Mouse (Mus musculus): Measurements from ENCODE around the gene Gjd3.

The Gjd3 gene

DNA sequence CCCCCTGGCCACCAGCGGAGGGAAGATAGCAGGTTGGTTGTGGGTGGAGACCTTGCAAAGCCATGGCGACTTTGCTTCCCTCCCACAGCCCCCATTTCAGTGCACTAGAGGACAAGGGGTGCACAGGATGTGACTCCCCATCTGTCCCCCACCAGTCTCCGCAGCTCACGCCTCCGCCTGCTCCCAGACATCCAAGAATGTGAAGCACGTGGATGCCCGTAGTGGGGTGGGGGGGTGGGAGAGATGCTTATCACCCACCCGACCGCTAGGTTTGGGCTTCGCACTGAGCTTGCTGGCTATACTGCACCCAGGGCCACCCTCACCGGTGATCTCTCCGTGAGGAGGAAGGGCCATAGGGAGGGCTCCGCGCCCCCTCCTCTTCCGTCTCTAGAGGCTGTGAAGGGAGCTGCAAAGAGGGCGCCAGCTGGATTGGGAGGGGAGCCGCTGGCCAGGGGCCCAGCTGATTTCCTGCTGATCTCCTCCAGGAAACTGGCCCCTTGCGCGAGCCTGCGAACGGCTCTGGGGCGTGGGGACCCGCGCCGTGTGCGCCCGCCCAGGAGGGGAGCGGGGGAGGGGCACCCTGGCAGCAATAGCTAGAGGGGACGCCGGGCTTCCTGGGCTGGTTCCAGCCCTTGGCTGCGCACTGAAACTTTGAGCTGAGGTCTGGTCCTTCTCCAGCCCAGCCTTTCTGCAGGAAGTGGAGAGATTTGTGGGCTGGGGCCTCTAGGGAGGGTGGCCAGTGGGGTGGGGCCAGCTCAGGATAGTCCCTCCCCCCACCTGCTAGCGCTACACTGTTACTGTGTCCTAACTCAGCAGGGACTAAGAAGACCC lies 19.4 kb downstream of the Gjd3 start:
- DNase-seq (ENCODE audit: low spot score), result peak; percentile 87

DNA sequence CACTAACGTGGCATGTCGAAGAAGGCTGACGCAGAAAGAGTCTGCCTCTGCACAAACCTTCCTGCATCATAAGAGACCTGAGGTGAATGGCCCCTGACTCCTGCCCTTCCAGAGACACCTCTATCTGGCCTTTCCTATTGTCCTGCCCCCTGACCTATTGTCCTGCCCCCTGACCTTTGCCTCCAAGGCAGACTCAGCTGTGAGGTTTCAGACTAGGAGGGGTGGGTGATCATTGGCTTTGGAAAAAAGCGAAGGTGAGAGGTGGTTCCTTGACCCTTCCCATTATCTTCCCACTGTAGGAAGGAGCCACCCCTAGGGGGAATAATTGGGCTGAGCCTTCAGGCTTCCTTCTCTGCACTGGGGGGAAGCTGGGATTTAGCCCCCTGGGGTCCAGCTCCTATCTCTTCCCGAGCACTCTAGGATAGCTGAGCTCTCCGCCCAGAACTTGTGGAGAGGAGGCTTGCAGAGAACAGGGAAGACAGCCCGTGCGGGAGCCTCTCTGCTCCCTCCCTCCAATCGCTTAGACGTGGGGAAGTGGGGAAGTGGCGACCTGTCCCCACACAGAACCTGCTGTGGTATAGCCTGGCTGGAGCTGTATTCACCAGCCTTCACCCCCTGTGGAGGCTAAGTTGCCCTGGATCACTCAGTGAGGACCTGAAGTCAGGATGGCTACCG lies 20.3 kb downstream of the Gjd3 start:
- no peak for DNase-seq (ENCODE audit: low spot score)

DNA sequence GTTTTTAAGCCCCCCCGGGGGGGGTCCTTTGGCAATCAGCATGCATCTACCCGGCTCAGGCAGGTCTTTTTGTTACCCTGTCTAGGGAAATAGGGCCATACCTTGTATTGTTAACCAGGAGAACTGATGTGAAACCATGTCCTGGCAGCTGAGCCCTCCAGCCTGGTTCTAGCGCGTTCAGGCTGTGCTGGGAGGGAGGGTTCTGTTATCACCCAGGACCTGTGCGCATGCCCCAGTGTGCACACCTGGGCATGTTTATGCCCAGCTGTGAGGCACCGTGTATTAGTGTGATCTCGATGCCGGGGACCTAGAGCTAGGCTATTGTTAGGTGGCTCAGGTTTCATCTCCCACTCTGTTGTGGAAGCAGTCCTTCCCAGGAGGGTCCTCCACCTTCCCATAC lies 21.1 kb downstream of the Gjd3 start:
- no peak for DNase-seq (ENCODE audit: low spot score)

DNA sequence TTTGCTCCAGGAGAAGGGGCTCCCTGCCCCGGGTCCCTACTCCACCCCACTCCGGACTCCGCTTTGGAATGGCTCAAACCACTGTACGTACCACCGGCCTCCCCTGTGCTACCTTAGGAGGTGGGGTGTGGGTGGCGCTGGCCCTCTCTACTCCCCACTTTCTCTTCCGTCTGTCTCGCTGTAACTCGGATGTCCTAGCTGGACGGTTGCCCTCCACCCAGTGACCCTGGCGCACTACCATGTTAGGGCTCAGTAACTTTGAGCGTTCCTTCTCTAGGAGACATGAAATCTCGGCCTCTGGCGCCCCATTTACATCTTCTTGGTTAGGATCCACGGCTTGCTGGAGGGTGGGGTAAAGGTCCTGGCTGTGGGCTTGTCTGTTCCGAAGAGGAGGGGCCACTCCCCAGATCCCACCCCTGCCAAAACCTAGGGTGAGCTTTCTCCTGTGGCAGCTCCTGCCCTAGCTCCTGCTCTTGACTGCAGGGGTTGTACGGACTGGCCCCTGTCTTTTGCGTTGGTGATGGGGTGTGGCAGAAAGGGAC lies 21.7 kb downstream of the Gjd3 start:
- DNase-seq (ENCODE audit: low spot score), result no peak

DNA sequence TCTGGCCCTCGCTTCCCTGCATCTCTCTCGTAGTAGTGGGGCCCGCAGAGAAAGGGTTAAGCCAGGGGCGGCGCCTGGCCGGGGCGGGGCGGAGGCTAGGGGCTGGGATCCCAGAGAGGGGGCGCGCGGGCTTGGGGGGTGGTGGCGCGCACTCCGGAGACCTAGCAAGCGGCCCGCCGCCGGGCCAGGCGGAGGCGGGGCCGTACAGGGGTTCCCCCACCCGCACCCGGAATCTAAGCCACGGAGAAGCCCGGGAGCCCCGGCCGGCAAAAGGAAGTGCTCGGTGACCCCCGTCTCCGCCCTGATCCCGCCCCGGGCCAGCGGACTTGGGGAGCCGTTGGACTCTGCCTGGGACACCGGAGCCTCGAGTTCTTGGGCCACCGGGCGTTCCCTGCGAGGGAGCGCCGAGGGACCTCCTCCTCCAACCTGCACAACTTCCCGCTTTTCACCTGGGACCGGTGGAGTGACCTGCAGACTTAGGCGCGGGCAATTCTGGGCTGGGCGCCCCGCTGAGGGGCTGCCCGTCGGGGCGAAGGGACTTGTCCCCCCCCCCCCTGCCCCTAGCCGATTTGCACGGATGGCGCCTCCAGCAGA lies 22.4 kb downstream of the Gjd3 start:
- peak; percentile 73 for DNase-seq (ENCODE audit: low spot score)

DNA sequence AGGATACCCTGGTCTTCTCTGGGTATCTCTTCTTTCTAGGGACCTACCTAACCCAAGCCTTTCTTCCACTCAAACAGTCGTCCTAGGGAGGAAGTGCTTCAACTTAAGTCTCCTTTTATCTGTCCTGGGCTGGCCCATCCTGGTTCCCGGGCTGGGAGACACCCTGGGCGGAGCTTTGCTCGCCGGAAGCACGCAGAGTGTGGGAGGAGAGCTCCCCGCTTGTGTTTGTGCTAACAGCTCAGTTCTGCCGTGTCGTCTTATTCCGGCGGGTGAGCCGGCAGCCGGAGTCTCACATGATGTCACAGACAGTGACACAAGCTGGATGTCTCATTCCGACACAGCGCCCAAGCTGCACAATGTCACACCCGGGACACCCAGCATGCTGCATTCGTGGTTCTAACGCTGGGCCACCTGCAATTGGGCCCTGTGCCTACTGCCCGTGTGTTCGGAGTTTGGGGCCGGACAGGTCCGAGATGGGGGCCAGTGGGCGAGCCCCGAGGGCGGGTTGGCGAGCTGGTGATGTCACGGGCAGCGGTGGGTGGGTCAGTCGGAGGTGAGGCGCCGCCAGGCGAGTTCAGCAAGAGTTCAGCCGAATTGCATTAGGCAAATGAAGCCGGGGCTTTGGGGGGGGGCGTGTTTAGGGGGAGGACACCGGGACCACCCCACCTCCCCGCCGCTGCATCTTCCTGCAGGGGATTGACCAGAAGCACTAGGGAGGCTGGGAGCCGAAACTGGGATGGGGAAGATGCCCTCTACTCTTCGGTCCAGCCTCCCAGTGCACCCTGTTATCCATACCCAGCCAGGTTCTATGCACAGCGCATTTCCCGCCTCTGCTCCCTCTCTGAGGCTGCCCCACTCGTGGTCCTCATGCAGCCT lies 23.1 kb downstream of the Gjd3 start:
- peak; percentile 72 for DNase-seq (ENCODE audit: low spot score)

DNA sequence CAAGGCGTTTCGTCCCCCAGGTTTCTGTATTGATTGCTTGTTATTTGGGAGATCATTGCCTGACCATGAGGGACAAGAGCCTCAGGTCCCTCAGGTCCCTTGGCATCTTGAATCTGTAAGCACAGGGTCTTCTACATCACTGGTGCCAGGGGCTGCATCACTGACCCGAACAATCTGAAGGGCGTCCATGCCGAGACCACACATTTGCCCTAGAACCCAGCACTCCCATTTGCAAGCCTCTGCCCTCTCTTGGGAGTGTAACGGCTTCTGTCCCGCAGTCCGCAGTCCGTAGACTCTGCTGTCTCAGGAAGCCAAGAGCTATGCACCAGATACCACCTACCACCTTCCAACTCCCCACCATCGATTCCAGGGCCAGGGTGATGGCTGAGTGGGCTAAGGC lies 26.5 kb downstream of the Gjd3 start:
- no peak for DNase-seq (ENCODE audit: low spot score)

DNA sequence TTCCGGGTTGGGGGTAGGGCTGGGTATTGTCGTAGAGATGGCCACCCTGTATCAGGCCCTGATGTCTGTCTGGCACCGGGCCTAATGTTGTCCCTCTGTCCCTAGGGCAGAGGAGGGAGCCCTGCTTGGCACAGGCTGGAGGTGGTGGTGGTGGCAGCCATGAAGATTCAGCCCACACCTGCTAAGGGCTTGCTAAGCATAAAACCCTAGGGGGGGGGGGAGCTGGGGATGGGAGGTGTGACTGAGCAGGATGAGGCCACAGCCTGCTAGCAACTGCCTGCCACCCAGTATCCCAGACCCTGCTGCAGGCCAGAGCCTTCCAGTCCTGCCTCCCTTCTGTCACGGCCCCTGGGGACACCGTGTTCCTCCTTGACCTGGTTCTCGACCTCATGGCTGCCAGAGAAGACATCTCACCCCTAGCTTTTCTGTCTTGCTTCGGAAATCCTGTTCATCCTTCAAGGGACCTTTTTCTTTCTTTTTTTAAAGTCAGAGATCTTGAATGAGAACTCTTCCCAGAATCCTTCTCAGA lies 27.0 kb downstream of the Gjd3 start:
- DNase-seq (ENCODE audit: low spot score), result no peak

DNA sequence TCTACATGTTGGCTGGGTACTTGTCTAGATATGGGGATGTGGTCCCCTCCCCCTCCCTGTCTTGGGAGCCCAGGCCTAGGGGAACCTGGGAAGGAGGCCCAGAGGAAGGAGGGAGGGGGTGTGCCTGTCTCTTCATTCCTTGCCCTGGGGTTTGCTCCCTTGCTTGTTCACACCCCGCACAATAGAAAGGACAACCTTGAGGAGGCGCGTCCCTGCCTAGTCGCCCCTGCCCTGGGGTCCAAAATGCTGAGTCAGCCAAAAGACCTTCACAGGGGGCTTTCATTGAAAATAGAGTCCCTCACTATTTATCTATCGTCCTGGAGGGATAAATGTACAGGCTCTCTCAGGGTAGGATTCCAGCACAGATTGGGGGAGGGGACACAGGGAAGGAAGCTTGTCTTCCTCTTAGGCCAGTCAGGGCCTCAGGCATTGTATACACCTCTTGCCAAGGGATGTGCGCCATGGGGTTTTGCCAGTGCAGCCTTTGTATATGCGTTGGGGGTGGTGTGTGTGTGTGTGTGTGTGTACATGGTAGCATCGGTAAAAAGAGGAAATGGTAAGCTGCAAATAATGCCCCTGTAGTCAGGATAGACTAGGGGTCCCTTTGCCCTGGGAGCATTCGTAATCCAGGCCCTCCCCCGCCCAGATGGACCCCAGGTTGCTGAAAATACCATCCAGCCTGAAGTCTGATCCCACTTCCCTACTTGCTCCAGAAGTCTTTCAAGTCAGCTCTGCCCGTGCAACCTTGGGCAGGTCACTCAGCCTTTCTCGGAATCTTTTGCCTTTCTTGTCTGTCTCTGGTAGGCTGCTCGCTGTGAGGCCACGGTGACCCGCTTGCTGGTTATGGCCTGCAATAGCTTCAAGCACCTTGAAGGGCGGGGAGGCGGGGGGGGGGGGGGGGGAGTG lies 27.8 kb downstream of the Gjd3 start:
- DNase-seq (ENCODE audit: low spot score), result no peak

DNA sequence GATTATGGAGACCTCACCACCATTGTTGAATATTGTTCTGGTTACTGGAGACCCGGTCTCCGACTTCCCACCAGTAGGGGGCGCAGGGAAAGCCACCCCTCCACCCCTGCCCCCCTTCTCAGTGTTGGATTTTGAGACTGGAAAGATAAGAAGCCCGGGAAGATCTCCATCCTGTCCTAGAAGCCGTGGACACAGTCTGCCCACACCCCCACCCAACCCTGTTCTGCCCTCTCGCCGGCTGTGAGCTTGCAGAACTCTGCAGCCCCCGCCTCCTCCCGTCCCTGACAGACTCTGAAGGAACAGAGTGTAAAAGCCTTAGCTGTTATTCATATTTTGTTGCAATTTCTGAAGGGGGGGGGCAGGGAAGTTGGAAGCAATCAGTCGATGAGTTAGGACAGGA lies 28.4 kb downstream of the Gjd3 start:
- peak; percentile 75 for DNase-seq (ENCODE audit: low spot score)

DNA sequence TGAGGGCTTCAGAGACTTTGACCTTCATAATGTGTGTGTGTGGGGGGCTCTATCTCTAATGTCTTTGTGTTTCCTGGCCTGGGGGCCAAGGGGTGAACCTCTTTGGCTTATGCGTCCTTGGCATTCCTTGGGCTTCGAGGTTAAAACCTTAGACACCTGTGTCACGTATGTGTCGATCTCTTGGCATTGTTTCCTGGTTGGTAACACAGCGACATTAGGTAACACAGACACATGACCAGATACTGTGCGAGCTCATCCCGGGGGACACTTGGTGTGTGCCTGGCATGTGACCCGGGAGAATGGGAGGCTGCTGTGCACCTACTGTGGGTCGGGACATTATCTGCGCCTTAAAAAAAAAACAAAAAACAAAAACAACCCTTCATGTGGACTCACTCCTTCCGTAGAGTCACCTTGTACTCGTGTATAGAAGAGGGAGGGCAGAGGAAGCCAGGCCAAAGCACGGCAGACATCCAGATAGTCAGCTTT lies 28.9 kb downstream of the Gjd3 start:
- DNase-seq (ENCODE audit: low spot score), result no peak

DNA sequence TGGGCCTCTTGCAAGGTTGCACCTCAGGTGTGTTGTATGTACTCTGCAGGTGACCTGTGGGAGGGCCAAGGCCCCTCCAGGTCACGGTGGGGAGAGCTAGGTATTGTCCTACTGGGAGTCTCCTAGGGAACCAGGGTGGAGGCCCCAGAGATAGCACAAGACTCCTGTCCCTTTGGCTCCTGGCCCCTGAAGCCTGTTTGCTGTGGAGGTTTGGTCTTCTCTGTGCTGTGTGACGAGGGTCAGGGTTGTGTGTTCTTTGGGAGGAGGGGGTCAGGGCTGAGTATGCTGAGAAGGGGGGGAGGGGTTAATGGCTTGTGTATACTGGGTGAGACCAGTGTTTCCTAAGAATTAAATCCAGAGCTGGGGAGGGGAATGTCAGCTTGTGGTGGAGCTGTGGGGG lies 29.5 kb downstream of the Gjd3 start:
- no peak for DNase-seq (ENCODE audit: low spot score)

DNA sequence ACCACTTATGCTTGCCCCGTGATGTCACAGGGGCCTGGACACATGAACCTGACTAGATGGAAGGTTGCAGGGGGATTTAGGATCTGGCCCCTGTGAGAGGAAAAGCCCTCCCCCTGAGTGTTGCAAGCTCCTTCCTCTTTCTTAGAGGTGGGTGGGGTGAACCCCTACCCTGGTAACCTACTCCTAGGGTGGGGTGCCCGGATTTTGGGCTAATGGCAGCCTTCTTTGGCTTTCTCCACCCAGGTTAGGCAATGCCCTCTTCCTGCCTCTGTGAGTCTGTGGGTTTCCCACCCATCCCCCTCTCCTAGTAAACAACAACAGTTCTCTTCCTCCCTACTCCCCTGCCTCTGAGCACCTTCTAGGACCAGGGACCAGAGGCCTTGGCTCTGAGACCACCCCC lies 30.1 kb downstream of the Gjd3 start:
- DNase-seq (ENCODE audit: low spot score), result no peak

DNA sequence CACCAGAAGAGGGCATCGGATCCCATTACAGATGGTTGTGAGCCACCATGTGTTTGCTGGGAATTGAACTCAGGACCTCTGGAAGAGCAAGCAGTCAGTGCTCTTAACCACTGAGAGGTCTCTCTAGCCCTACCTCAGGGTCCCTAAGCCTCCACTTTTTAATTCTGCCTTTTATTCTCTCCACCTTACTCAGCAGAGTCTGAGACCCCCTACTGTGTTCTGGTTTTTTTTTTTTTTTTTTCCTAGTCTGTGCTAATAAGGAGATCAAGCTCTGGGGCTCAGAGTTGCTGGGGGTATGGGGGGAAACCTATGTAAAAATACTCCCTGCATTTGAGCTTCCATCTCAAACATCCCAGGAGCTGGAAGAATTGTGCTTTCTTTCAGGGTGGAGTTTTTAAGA lies 30.7 kb downstream of the Gjd3 start:
- no peak for DNase-seq (ENCODE audit: low spot score)

DNA sequence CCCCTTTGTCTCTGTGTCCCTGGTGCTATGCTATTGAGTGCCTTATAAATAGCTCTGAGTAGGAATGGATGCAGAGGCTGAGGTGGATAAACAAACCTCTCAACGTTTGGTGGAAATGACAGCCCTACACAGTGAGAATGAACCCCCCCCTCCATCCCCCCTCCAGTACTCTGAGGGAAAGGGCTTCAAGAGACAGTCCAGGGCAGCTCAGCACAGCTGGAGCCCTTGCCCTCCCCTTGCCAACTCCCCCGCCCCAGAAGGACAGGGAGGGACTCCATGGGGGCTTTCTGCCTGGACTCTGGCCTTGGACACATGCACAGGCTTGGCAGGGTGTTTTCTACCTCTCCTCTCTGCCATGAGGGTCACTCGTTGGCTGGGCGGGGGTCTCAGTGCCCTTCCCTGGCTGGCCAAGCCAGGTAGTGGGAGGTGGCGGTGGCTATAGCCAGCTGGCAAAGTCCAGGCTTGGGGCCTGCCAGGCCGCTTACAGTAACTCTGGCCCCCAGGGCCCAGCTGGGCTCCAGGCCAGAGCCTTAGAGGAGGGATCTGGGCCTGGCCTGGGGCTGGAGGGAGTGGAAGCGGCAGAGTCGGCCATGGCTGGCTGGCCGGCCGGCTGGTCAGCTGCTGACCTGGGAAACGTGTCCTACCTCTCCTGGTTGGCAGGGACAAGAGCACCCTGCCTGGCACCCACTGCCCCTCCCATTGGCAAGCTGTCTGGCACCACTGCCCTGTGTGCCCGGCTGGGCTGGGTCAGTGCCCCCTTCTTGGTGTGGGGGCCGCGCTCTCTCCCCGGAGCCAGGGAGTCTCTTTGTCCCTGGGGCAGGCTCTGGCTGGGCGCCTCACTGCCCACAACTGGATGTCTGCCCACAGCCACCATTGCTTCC lies 31.6 kb downstream of the Gjd3 start:
- DNase-seq (ENCODE audit: low spot score), result peak; percentile 92

DNA sequence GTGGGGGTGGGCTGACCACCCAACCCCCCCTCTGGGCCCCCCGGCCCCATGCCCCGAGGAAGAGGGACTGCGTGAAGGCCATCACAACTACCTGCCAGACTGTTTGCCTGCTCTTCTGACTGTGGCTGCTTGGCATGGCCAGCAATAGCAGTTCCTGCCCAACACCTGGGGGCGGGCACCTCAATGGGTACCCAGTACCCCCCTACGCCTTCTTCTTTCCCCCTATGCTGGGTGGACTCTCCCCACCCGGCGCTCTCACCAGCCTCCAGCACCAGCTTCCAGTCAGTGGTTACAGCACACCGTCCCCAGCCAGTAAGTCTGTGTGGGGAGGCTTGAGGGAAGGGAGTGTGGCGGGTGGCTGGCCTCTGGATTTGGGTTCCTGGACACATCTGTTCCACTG lies 32.3 kb downstream of the Gjd3 start:
- no peak for DNase-seq (ENCODE audit: low spot score)

DNA sequence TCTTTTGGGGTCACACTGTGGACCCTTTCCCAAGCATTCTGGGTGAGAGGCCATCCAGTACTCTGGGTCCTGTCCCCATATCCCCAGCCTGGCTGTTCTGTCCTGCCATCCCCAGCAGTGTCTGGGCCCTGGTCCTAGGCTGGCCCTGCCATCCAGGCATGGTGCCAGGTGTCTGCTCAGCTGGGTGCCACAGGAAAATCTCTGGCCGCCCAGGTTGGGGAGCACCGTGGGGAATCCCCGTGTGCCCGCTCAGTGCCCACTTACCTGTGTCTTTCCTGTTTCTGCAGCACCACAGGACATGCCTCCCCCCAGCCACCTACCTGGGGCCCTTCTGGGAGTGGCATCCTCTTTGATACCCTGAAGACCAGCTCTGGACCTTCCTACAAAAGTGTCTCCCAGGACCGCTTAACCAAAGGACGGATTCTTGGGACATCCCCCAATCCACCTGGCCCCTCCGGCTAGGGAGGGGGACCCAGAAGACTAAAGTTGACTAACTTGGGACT lies 32.8 kb downstream of the Gjd3 start:
- DNase-seq (ENCODE audit: low spot score), result no peak

DNA sequence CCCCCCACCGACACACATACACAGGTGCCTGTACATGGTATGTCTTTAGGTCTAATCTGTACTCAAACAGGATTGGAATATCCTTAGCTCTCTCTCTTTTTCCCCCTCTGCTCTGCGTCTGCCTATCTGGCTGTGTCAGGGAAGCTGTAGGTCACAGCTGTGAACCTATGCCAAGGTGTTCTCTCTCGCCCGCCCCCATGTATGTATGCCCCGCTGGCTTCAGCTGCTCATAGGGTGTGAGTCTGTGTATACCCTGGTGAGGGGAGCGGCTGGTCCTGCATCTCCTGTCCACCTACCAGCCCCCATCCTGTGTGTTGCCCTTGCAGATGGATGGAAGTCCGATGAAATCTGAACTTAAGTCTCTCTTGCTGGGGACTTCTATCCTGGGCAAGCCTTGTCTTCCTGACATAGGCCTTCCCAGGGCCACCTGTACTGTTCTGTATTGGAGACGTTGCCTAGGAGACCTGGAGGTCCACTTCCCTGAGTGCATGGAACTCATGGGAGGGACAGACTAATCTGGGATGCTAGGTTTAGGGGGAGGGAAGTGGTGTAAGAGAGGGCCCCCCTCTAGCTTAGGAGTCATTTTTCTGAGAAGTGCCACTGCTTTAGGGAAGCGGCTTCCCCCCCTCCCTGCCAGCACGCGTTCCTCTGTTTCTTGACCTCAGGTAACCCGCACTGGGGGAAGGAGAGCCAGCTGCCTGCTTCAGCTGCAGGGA lies 33.4 kb downstream of the Gjd3 start:
- DNase-seq (ENCODE audit: low spot score), result no peak

Data from ovary, postnatal 14 days (tissue).